Mouse (Mus musculus): ENCODE measurements around the gene Ift43. TPM values are rescaled to one million over a fixed set of nuclear protein-coding genes. Genes with fewer than 3 reads are reported as not detected.

The Ift43 gene
- 26.3 and 28.1 TPM in 2 replicates for polyA plus RNA-seq (2014; fragmentation: Nextera tagmentation; extraction: Ambion mirVana)

DNA sequence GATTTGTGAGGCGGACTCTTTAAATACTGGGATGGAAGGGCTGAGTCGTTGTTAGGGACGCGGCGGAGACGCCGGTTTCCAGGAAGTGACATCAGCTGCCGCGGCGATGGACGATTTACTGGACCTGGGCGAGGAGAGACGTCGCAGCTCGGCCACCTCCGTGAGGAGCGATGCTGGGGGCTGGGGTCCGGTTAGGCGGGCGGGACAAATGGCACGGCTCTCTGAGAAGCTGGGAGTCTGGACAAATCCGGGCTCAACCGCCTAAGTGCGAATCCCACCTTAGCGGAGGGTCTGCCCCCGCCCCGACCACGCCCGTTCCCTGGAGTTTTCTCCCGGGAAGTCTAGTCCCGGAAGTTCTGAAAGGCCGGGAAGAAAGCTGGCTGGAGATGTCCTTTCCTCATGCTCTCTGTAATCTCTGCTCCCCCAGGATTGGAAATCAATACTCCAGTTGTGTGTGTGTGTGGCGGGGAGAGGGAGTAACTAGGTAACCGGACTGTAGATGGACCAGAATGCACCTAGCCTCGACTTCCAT lies at the start of gene Ift43:
Ift43 (plus strand) TSS at position 61 of the 532 bp plus-strand sequence.
- Histone ChIP-seq H3K4me3 (ENCODE audit: low read depth, low read length) (peak within 1 kb of the TSS; percentile 66), H3K9ac (ENCODE audit: low read depth, low read length) (peak within 1 kb of the TSS; percentile 44; the same call in 1 of the 2 replicates), H3K36me3 (ENCODE audit: control insufficient read depth, insufficient read depth, low read length) (no peaks in the 10 kb centered on the region), H3K9me3 (ENCODE audit: control insufficient read depth, low read length) (no peaks in the 10 kb centered on the region), H3K27me3 (replicated peaks; ENCODE audit: control insufficient read depth, insufficient read depth, low read length) (peaks cover 20% of the 10 kb centered on the region), H3K4me2 (peak within 1 kb of the TSS; percentile 77), H3K4me1 (replicated peaks; ENCODE audit: control insufficient read depth, insufficient read depth, low read length) (peaks cover 6% of the 10 kb centered on the region; the same call in 1 of the 2 replicates), H3K27ac (ENCODE audit: low read depth, low read length) (no peak within 1 kb of the TSS)
- DNase-seq (ENCODE audit: low spot score) (peak; percentile 79), ATAC-seq (replicated peaks; ENCODE audit: low FRiP score) (0 out of 2 replicates have a peak, but pooled peaks have one; percentile 37)
- 2% methylated on average over 35 of the region's 35 CpGs for WGBS

DNA sequence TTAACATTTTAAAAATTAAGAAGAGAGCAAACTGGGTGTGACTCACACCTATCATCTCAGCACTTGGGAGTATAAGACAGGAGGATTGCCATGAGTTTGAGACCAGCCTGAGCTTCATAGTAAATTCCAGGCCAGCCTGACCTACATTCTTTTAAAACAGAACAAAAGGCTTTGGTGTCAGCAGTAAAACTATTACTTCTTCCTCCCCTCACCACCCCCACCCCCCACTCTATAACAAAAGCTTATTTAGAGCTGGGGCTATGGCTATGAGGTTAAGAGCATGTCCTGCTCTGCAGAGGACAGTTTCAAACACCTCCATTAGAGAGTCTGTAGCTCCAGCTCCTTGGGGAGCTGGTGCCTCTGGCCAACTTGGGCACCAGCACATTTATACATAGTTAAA lies 46.8 kb upstream of the Ift43 start:
- Histone ChIP-seq H3K9ac (ENCODE audit: low read depth, low read length) (no peak overlapping the region), H3K27ac (ENCODE audit: low read depth, low read length) (no peak overlapping the region), H3K27me3 (replicated peaks; ENCODE audit: control insufficient read depth, insufficient read depth, low read length) (no peaks in the 10 kb centered on the region), H3K9me3 (ENCODE audit: control insufficient read depth, low read length) (no peaks in the 10 kb centered on the region), H3K4me3 (ENCODE audit: low read depth, low read length) (no peak overlapping the region), H3K4me1 (replicated peaks; ENCODE audit: control insufficient read depth, insufficient read depth, low read length) (peaks cover 9% of the 10 kb centered on the region), H3K36me3 (ENCODE audit: control insufficient read depth, insufficient read depth, low read length) (no peaks in the 10 kb centered on the region), H3K4me2 (no peak overlapping the region)
- DNase-seq (ENCODE audit: low spot score) (no peak), ATAC-seq (replicated peaks; ENCODE audit: low FRiP score) (no peak)

DNA sequence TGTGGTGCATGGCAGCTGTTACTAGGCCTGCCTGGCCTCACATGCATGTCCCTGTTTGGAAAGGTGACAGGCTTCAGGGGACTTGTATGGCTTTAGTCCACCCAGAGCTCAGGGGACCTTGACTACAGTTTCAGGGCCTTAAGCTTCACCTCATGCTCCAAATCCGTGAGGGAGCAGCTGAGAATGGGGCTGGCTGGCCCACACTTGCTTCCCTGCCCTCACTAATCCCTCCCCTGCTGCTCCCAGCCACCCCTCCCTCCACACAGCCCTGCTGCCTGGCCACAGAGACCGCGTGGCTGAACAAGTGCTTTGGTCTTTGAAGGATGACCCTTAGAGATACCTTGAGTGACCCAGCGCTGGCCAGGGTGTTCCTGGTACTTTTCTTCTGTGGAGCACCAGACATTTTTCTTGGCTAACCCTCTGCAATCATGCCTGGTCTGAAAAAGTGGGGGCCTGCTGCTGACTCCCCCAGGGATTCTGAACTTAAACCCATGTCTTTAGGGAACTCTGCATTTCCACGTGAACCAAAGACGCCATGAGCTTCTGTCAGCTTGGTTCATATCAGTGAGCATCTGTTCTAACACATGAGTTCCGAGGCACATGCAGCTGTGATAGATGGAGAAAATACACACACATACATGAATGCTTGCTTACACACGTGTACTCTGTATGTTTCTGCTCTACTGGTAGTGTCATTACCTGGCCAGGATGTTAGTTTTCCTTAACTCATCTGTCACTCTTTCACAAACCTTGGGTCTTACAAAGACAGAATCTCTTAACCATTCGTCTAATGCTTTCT lies 45.8 kb upstream of the Ift43 start:
- no peak for ATAC-seq (replicated peaks; ENCODE audit: low FRiP score)
- H3K36me3 ChIP-seq (ENCODE audit: control insufficient read depth, insufficient read depth, low read length) = no peaks in the 10 kb centered on the region
- no peak overlapping the region for H3K4me3 ChIP-seq (ENCODE audit: low read depth, low read length)
- no peak overlapping the region for H3K27ac ChIP-seq (ENCODE audit: low read depth, low read length)
- no peak overlapping the region for H3K4me2 ChIP-seq
- no peaks in the 10 kb centered on the region for H3K9me3 ChIP-seq (ENCODE audit: control insufficient read depth, low read length)
- DNase-seq (ENCODE audit: low spot score) = no peak
- WGBS = 54% methylated on average over 9 of the region's 9 CpGs
- H3K9ac ChIP-seq (ENCODE audit: low read depth, low read length) = no peak overlapping the region
- H3K4me1 ChIP-seq (replicated peaks; ENCODE audit: control insufficient read depth, insufficient read depth, low read length) = peaks cover 5% of the 10 kb centered on the region
- no peaks in the 10 kb centered on the region for H3K27me3 ChIP-seq (replicated peaks; ENCODE audit: control insufficient read depth, insufficient read depth, low read length)

DNA sequence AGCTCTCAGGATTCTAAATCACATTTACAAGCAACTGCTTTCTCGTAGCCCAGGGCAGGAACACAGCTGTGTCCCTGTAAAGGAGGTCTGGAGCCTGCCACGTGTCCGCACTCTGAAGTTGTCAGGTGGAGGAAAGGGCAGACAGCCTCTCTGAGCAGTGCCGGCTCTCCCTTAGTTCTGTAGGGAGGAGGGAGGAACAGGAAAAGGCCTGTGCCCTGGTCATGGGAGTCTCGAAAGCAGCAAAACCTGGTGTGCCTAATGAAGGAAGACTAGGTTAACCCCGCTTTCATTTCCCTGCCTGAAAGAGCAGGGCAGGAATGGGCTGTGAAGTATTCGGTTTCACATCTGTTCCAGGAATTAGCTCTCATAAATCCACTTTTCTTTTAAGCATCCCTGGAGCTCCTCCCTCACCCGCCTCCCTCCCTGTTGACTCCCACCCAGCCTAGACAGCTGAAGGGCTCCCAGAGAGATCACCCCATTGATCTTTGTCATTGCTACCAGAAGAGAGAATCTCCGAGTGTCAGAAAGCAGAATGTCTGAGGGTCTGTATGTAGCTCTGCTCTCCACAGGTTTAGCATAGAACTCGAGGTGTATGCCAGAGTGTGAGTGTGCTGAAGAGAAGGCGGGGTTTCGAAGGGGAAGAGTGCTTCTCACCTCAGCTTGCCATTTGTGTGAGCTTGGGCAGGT lies 45.0 kb upstream of the Ift43 start:
- Histone ChIP-seq H3K27me3 (replicated peaks; ENCODE audit: control insufficient read depth, insufficient read depth, low read length) (no peaks in the 10 kb centered on the region), H3K4me1 (replicated peaks; ENCODE audit: control insufficient read depth, insufficient read depth, low read length) (peaks cover 5% of the 10 kb centered on the region), H3K9ac (ENCODE audit: low read depth, low read length) (no peak overlapping the region), H3K27ac (ENCODE audit: low read depth, low read length) (no peak overlapping the region), H3K4me3 (ENCODE audit: low read depth, low read length) (no peak overlapping the region), H3K9me3 (ENCODE audit: control insufficient read depth, low read length) (no peaks in the 10 kb centered on the region), H3K4me2 (no peak overlapping the region), H3K36me3 (ENCODE audit: control insufficient read depth, insufficient read depth, low read length) (no peaks in the 10 kb centered on the region)
- DNase-seq (ENCODE audit: low spot score) = no peak
- 50% methylated on average over 12 of the region's 12 CpGs for WGBS
- no peak for ATAC-seq (replicated peaks; ENCODE audit: low FRiP score)

DNA sequence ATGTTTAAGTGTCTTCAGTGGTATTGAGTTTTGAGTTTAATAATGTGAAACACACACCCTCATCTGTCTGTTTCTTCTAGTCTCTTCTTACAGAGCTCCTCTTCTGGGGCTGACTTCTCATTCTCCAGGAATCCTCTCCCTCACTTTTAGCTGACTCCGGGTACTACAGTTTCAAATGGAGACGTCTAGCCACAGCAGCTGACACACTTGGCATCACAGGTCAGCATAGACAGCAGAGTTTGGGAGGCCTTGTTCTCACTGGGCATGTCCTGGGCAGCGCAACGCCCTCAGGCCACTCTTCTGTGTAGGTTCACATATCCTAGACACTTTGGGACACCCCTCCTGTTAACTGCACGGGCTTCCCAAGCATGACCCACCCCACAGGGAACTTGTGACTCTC lies 43.3 kb upstream of the Ift43 start:
- Histone ChIP-seq H3K4me3 (ENCODE audit: low read depth, low read length) (no peak overlapping the region), H3K9me3 (ENCODE audit: control insufficient read depth, low read length) (peaks cover 4% of the 10 kb centered on the region; the same call in 1 of the 2 replicates), H3K4me1 (replicated peaks; ENCODE audit: control insufficient read depth, insufficient read depth, low read length) (0 out of 2 replicates have a peak, but pooled peaks cover 1% of the 10 kb centered on the region), H3K27ac (ENCODE audit: low read depth, low read length) (no peak overlapping the region), H3K9ac (ENCODE audit: low read depth, low read length) (no peak overlapping the region), H3K4me2 (no peak overlapping the region), H3K36me3 (ENCODE audit: control insufficient read depth, insufficient read depth, low read length) (peaks cover 7% of the 10 kb centered on the region; the same call in 1 of the 2 replicates), H3K27me3 (replicated peaks; ENCODE audit: control insufficient read depth, insufficient read depth, low read length) (no peaks in the 10 kb centered on the region)
- WGBS = 85% methylated on average over 5 of the region's 5 CpGs
- DNase-seq (ENCODE audit: low spot score) (no peak), ATAC-seq (replicated peaks; ENCODE audit: low FRiP score) (no peak)

DNA sequence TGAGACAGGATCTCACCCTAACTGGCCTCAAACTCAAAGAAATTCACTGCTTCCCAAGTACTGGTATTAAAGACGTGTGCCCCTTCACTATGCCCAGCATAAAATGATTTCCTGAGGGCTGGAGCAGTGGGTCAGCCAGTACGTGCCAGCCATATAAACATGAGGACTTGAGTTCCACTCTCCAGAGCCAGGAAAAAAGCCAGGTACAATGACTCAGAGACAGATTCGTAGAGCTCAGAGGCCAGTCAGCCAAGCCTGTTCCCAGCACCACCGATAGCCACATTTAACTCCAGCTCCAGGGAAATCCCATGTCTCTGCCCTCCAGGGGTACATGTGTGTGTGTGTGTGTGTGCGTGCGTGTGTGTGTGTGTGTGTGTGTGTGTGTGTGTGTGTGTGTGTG lies 42.6 kb upstream of the Ift43 start:
- Histone ChIP-seq H3K4me3 (ENCODE audit: low read depth, low read length) (no peak overlapping the region), H3K27ac (ENCODE audit: low read depth, low read length) (no peak overlapping the region), H3K27me3 (replicated peaks; ENCODE audit: control insufficient read depth, insufficient read depth, low read length) (no peaks in the 10 kb centered on the region), H3K4me2 (no peak overlapping the region), H3K4me1 (replicated peaks; ENCODE audit: control insufficient read depth, insufficient read depth, low read length) (no peaks in the 10 kb centered on the region), H3K36me3 (ENCODE audit: control insufficient read depth, insufficient read depth, low read length) (peaks cover 7% of the 10 kb centered on the region; the same call in 1 of the 2 replicates), H3K9ac (ENCODE audit: low read depth, low read length) (no peak overlapping the region), H3K9me3 (ENCODE audit: control insufficient read depth, low read length) (peaks cover 4% of the 10 kb centered on the region; the same call in 1 of the 2 replicates)
- ATAC-seq (replicated peaks; ENCODE audit: low FRiP score) (no peak), DNase-seq (ENCODE audit: low spot score) (no peak)
- 84% methylated on average over 6 of the region's 6 CpGs for WGBS

DNA sequence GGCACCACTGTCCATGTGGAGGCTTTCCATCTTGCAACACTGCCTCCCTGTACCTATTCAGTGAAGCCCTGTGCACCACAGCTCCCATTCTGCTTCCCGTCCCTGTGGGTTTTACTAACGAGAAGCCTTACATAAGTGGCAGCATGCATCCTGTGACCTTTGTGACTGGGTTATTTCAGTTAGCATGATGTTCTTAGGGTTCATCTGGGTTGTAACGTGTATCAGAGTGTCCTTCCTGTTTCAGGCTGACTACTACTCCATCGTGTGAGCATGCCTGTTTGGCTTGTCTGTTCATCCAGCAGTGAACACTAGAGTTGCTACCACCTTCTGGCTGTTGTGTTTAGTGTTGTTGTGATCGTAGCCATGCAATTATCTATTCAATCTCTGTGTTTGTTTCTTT lies 36.2 kb upstream of the Ift43 start:
- H3K27me3 ChIP-seq (replicated peaks; ENCODE audit: control insufficient read depth, insufficient read depth, low read length) = no peaks in the 10 kb centered on the region
- no peak for DNase-seq (ENCODE audit: low spot score)
- no peak overlapping the region for H3K4me2 ChIP-seq
- no peak overlapping the region for H3K27ac ChIP-seq (ENCODE audit: low read depth, low read length)
- no peaks in the 10 kb centered on the region for H3K4me1 ChIP-seq (replicated peaks; ENCODE audit: control insufficient read depth, insufficient read depth, low read length)
- no peak for ATAC-seq (replicated peaks; ENCODE audit: low FRiP score)
- 78% methylated on average over 5 of the region's 5 CpGs for WGBS
- peaks cover 7% of the 10 kb centered on the region; the same call in 1 of the 2 replicates for H3K36me3 ChIP-seq (ENCODE audit: control insufficient read depth, insufficient read depth, low read length)
- H3K9ac ChIP-seq (ENCODE audit: low read depth, low read length) = no peak overlapping the region
- H3K9me3 ChIP-seq (ENCODE audit: control insufficient read depth, low read length) = peaks cover 4% of the 10 kb centered on the region; the same call in 1 of the 2 replicates
- H3K4me3 ChIP-seq (ENCODE audit: low read depth, low read length) = no peak overlapping the region

DNA sequence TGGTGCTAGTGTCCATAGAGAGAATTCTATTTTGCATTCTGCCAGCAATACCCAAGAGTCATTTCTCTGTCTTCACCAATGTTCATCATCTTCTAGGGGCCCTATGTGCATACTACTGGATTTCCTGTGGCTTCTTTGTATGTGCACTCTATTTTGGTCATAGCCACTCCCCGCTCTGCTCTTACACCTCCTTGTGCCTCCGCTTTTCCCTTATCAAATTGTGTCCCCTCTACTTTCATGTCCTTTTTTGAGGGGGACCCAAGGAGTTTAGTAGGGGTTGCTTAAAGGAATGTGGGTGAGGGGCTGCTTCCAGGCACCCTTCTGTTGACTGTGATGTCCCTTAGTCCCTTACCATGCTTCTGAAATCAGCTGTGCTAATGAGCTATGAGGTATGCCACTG lies 35.6 kb upstream of the Ift43 start:
- 92% methylated on average over 2 of the region's 2 CpGs for WGBS
- no peak overlapping the region for H3K9ac ChIP-seq (ENCODE audit: low read depth, low read length)

More for the DNA sequence above, 35.6 kb upstream of the Ift43 start:
- peaks cover 7% of the 10 kb centered on the region; the same call in 1 of the 2 replicates for H3K36me3 ChIP-seq (ENCODE audit: control insufficient read depth, insufficient read depth, low read length)
- DNase-seq (ENCODE audit: low spot score) = no peak
- H3K4me1 ChIP-seq (replicated peaks; ENCODE audit: control insufficient read depth, insufficient read depth, low read length) = no peaks in the 10 kb centered on the region
- H3K4me2 ChIP-seq = no peak overlapping the region
- no peak overlapping the region for H3K27ac ChIP-seq (ENCODE audit: low read depth, low read length)
- H3K9me3 ChIP-seq (ENCODE audit: control insufficient read depth, low read length) = peaks cover 4% of the 10 kb centered on the region; the same call in 1 of the 2 replicates
- ATAC-seq (replicated peaks; ENCODE audit: low FRiP score) = no peak
- no peak overlapping the region for H3K4me3 ChIP-seq (ENCODE audit: low read depth, low read length)
- no peaks in the 10 kb centered on the region for H3K27me3 ChIP-seq (replicated peaks; ENCODE audit: control insufficient read depth, insufficient read depth, low read length)

All from liver, embryonic 11.5 days (tissue).